Mouse (Mus musculus) bone marrow, adult 2 months (tissue): ENCODE measurements around the gene Ski. TPM values are rescaled to one million over a fixed set of nuclear protein-coding genes. Genes with fewer than 3 reads are reported as not detected.

Experiments
- H3K27ac ChIP-seq: fragments of 200-500 bp; 2 replicates; pipeline ENCODE4 v1.5.1; 2012; ENCODE audit warnings: low read depth, mild to moderate bottlenecking, control low read depth, inconsistent platforms, low read length; ENCODE audit not compliant: control insufficient read depth, poor library complexity, insufficient read depth
- H3K4me1 ChIP-seq: fragments of 200-500 bp; 2 replicates; pipeline ENCODE4 v1.6.1; 2011; ENCODE audit warnings: low read length; ENCODE audit not compliant: control insufficient read depth, insufficient read depth
- H3K4me3 ChIP-seq: fragments of 200-500 bp; replicated peaks from 2 replicates; pipeline ENCODE3; 2011; ENCODE audit warnings: mild to moderate bottlenecking, low read depth, low read length, control low read depth; ENCODE audit not compliant: control insufficient read depth
- CTCF ChIP-seq: fragments of 200-500 bp; IDR thresholded peaks from 2 replicates; pipeline ENCODE4 v1.5.1; 2011; ENCODE audit warnings: low read length, control low read depth; ENCODE audit not compliant: control insufficient read depth, insufficient read depth
- POLR2A ChIP-seq: fragments of 200-500 bp; IDR thresholded peaks from 2 replicates; pipeline ENCODE4 v1.6.1; 2011; ENCODE audit warnings: low read depth, mild to moderate bottlenecking, control low read depth, low read length, borderline replicate concordance; ENCODE audit not compliant: control insufficient read depth
- WGBS: fragments of 180-500 bp; shearing (Covaris S2); methylation state at CpG from one replicate; pipeline ENCODE4 v1.1.7; 2018; 5-methylcytosine and 5-hydroxymethylcytosine counted together
- polyA plus RNA-seq: library from polyadenylated mRNA; stranded (reverse); fragments of >200 nt; gene quantifications from 2 replicates; pipeline ENCODE4 v1.2.4, GENCODE M21; 2011; ENCODE audit warnings: low replicate concordance; ENCODE audit not compliant: missing spikeins, insufficient read depth, insufficient read length

Gene Ski
- polyA plus RNA-seq, 1 experiment: 10.4 TPM

- TF ChIP-seq CTCF: no peak
- TF ChIP-seq POLR2A: no peak
- 51% methylated on average over 7 of the region's 7 CpGs for WGBS
- H3K4me1 ChIP-seq: peaks cover 11% of the 10 kb centered on the region
Measured at GRCm38 (mm10) chr4:155126602-155127372, 95.6 kb downstream of the Ski start.

DNA sequence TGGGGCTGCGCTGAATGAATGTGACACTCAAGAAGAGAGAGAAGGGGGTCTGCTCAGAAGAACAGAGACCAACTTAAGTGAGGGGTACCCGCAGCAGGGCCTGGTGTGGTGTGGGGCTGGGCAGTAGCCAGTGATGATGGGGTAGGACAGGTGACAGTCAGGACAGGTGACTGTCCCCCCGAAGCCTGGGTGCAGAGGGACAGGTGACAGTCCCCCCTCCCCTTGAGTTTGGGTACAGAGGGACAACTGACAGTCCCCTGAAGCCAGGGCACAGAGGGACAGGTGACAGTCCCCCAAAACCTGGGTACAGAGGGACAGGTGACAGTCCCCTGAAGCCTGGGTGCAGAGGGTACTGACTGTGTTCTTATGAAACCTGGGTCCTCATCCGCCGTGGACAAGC lies 96.2 kb downstream of the Ski start:
- 47% methylated on average over 5 of the region's 5 CpGs for WGBS
- H3K27ac ChIP-seq: no peak overlapping the region; the same call in 1 of the 2 replicates
- no peak overlapping the region for H3K4me3 ChIP-seq
- TF ChIP-seq CTCF (no peak), POLR2A (no peak)
- H3K4me1 ChIP-seq: peaks cover 13% of the 10 kb centered on the region

More at GRCm38 (mm10) chr4:155126602-155127372, 95.6 kb downstream of the Ski start:
- no peak overlapping the region; the same call in 1 of the 2 replicates for H3K27ac ChIP-seq
- H3K4me3 ChIP-seq: no peak overlapping the region

DNA sequence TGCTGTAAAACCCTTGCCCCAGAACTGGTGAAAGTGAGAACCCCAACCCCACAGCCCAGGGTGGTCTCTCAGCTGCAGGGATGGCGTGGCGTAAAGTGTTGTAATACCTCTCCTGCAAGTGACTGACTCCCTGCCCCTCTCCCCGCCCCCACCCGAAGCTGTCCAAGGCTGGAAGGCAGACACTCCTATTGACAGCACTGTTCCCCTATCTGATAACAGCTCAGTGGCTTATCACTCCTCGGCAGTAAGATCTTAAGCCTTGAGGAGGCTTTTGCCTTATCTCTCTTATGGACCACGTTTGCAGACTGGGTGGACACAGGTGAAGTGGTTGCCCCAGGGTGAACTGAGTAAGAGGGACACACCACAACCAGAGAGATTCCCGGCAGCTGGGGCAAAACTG lies 97.1 kb downstream of the Ski start:
- no peak for TF ChIP-seq POLR2A
- no peak for TF ChIP-seq CTCF
- 24% methylated on average over 7 of the region's 7 CpGs for WGBS
- H3K4me1 ChIP-seq: peaks cover 15% of the 10 kb centered on the region
- no peak overlapping the region for H3K4me3 ChIP-seq
- no peak overlapping the region for H3K27ac ChIP-seq

DNA sequence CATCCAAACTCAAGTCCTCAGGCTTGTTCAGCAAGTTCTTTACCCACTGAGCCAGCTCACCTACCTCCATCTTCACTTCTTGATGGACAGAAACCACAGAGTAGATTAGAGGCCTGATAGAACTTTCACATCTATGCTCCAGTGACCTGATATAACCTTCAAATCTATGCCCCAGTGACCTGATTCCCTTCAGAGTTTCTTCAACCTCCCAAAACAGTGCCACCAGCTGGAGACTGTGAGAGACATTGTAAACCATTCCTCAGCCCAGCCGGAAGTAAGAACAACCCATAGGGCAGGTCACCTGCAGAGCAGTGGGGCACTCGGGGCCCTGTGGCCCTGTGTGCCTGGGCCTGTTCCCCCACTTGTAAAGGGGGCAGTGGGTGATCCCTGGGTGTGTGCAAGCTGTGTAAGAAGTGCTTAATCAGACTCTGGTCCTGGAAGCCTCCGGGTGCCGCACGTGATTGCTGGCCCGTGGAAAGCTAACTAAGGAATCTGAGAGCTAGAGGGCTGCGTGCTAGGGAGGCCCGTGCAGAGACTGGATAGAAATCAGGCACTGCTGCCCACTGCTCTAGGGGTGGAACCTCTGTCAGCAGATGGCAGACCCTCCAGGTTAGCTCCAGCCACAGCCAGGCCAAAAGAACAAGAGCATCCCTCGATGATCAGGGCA lies 98.4 kb downstream of the Ski start:
- TF ChIP-seq CTCF: no peak
- TF ChIP-seq POLR2A: no peak
- WGBS: 86% methylated on average over 9 of the region's 9 CpGs
- H3K4me1 ChIP-seq: peaks cover 15% of the 10 kb centered on the region
- H3K27ac ChIP-seq: no peak overlapping the region
- no peak overlapping the region for H3K4me3 ChIP-seq

- Histone ChIP-seq H3K4me3 (no peak overlapping the region), H3K27ac (no peak overlapping the region), H3K4me1 (peaks cover 16% of the 10 kb centered on the region)
- 67% methylated on average over 16 of the region's 16 CpGs for WGBS
- TF ChIP-seq CTCF (no peak), POLR2A (no peak)
Measured at GRCm38 (mm10) chr4:155122444-155123040, 99.8 kb downstream of the Ski start.

GRCm38 (mm10) chr4:155121915-155122443 lies 100.4 kb downstream of the Ski start:
- peaks cover 19% of the 10 kb centered on the region for H3K4me1 ChIP-seq
- TF ChIP-seq POLR2A (no peak), CTCF (no peak)
- no peak overlapping the region for H3K27ac ChIP-seq
- no peak overlapping the region for H3K4me3 ChIP-seq
- WGBS: 74% methylated on average over 6 of the region's 6 CpGs

DNA sequence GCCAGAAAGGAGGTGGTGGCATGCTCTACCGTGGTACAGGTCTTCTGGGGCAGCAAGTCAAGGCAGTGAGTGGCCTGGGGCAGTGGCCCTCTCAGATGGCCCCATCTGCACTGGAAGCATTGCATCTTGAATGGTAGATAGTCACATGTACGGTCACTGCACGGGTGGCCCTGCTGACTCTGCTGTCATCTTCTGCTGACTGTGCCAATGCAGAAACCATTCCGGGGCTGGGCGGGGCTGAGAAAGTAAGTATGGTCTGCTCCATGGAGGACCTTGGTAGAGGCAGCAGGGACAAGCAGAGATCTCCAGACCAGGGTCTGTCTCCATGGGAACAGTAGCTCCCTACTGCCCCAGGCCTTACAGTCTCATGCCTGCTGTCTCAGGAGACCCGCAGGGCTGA lies 101.2 kb downstream of the Ski start:
- H3K4me1 ChIP-seq: peaks cover 14% of the 10 kb centered on the region

GRCm38 (mm10) chr4:155120583-155120982 lies 101.8 kb downstream of the Ski start:
- H3K4me1 ChIP-seq: peaks cover 14% of the 10 kb centered on the region
- WGBS: 33% methylated on average over 5 of the region's 5 CpGs
- H3K4me3 ChIP-seq: no peak overlapping the region
- TF ChIP-seq CTCF (no peak), POLR2A (no peak)
- H3K27ac ChIP-seq: peak overlapping the region; percentile 59

More for the DNA sequence above, 101.2 kb downstream of the Ski start:
- WGBS: 82% methylated on average over 6 of the region's 6 CpGs
- Histone ChIP-seq H3K4me3 (no peak overlapping the region), H3K27ac (peak overlapping the region; percentile 59)
- no peak for TF ChIP-seq POLR2A
- no peak for TF ChIP-seq CTCF
